In the genomic region with DNA sequence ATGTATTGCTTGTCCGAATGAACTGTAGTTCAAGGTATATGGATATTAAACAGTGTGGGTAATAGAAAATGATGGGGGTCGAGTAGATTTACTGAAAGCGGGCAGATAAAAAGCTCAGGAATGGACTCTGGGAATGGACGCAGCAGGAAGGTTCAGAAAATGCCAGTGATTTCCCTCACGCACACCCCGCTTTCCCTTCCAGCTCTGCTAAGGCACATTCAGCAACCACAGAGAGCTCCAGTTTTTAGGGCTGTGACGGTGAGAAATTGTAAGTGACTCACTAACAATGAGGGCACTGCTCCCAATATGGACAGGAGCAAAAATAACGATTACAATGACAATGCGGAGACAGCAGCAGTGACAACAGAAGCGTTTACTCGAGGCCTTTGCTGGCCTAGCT, we compare ENCODE assay signal across 22 mouse cellular contexts. TPM values are rescaled to one million over a fixed set of nuclear protein-coding genes. Genes with fewer than 3 reads are reported as not detected.
DNase-seq lines count a peak whose midpoint lies in the region; ATAC-seq lines count a peak whose summit lies in the region.
"Had no signal": no experiment of that assay in that cellular context is flagged by ENCODE, and none has a peak within 500 bp of the region (broad histone marks: within the 10 kb centered on the region; RNA-seq: fewer than 3 reads in every experiment).

No protein-coding gene starts in this region.

- no peak overlapping the region for H3K9ac ChIP-seq in hindbrain, embryonic 13.5 days
- H3K9ac ChIP-seq in hindbrain, embryonic 11.5 days (ENCODE audit: low read depth, low read length), result no peak overlapping the region
- H3K9ac ChIP-seq in neural tube, embryonic 14.5 days (replicated peaks; ENCODE audit: low read depth, low read length), result no peak overlapping the region
- H3K9ac ChIP-seq in limb, embryonic 13.5 days, result no peak overlapping the region
- no peak overlapping the region for H3K9ac ChIP-seq in intestine, embryonic 15.5 days
- H3K9ac ChIP-seq: heart, embryonic 15.5 days had no signal

- no peak overlapping the region for H3K4me2 ChIP-seq in hindbrain, embryonic 13.5 days
- no peak overlapping the region for H3K4me2 ChIP-seq in hindbrain, embryonic 11.5 days (replicated peaks; ENCODE audit: low read depth, low read length)
- no peak overlapping the region for H3K4me2 ChIP-seq in neural tube, embryonic 14.5 days (ENCODE audit: low read depth, low read length)
- H3K4me2 ChIP-seq in limb, embryonic 13.5 days (replicated peaks), result no peak overlapping the region
- H3K4me2 ChIP-seq in intestine, embryonic 15.5 days (replicated peaks), result no peak overlapping the region
- H3K4me2 ChIP-seq: heart, embryonic 15.5 days; liver, embryonic 11.5 days had no signal

- no peaks in the 10 kb centered on the region for H3K27me3 ChIP-seq in hindbrain, embryonic 13.5 days
- no peaks in the 10 kb centered on the region for H3K27me3 ChIP-seq in hindbrain, embryonic 11.5 days (ENCODE audit: control insufficient read depth, insufficient read depth, low read length)
- no peaks in the 10 kb centered on the region for H3K27me3 ChIP-seq in neural tube, embryonic 14.5 days (ENCODE audit: control insufficient read depth, insufficient read depth, low read length)
- H3K27me3 ChIP-seq in limb, embryonic 13.5 days, result peaks cover 3% of the 10 kb centered on the region; the same call in 1 of the 2 replicates
- H3K27me3 ChIP-seq in intestine, embryonic 15.5 days (replicated peaks), result no peaks in the 10 kb centered on the region
- H3K27me3 ChIP-seq: heart, embryonic 15.5 days had no signal

- no peak overlapping the region for H3K27ac ChIP-seq in hindbrain, embryonic 13.5 days
- no peak overlapping the region for H3K27ac ChIP-seq in hindbrain, embryonic 11.5 days (ENCODE audit: low read depth, low read length)
- H3K27ac ChIP-seq in neural tube, embryonic 14.5 days (ENCODE audit: low read depth, low read length), result no peak overlapping the region
- H3K27ac ChIP-seq in limb, embryonic 13.5 days, result no peak overlapping the region
- H3K27ac ChIP-seq in intestine, embryonic 15.5 days, result no peak overlapping the region
- H3K27ac ChIP-seq: forebrain, embryonic 10.5 days; heart, embryonic 15.5 days had no signal

- no peak for DNase-seq in hindbrain, embryonic 11.5 days (ENCODE audit: low spot score)
- no peak for DNase-seq in neural tube, embryonic 10.5 days (ENCODE audit: extremely low spot score, low spot score)
- no peak for DNase-seq in layer of hippocampus, adult 11-12 months (ENCODE audit: low spot score)
- DNase-seq: adrenal gland, postnatal 10 days; cerebellum, adult 11 months; heart, postnatal 36 days; kidney, adult 8-10 months; kidney, postnatal 10 days; left cerebral cortex, postnatal 4 days; lung, adult 18-20 months; thymus, adult 18-20 months; thymus, postnatal 4 days had no signal

- H3K4me1 ChIP-seq in hindbrain, embryonic 13.5 days (replicated peaks), result no peaks in the 10 kb centered on the region
- no peaks in the 10 kb centered on the region for H3K4me1 ChIP-seq in hindbrain, embryonic 11.5 days (replicated peaks; ENCODE audit: control insufficient read depth, insufficient read depth, low read length)
- no peaks in the 10 kb centered on the region for H3K4me1 ChIP-seq in neural tube, embryonic 14.5 days (ENCODE audit: control insufficient read depth, insufficient read depth, low read length)
- H3K4me1 ChIP-seq in limb, embryonic 13.5 days, result 0 out of 2 replicates have a peak, but pooled peaks cover 6% of the 10 kb centered on the region
- H3K4me1 ChIP-seq in intestine, embryonic 15.5 days (replicated peaks), result no peaks in the 10 kb centered on the region
- H3K4me1 ChIP-seq: forebrain, embryonic 10.5 days; heart, embryonic 15.5 days had no signal

- H3K36me3 ChIP-seq in hindbrain, embryonic 13.5 days, result no peaks in the 10 kb centered on the region
- H3K36me3 ChIP-seq in hindbrain, embryonic 11.5 days (ENCODE audit: control insufficient read depth, insufficient read depth, low read length), result no peaks in the 10 kb centered on the region
- no peaks in the 10 kb centered on the region for H3K36me3 ChIP-seq in neural tube, embryonic 14.5 days (ENCODE audit: control insufficient read depth, insufficient read depth, low read length)
- no peaks in the 10 kb centered on the region for H3K36me3 ChIP-seq in limb, embryonic 13.5 days
- no peaks in the 10 kb centered on the region for H3K36me3 ChIP-seq in intestine, embryonic 15.5 days
- H3K36me3 ChIP-seq: forebrain, embryonic 10.5 days had no signal

- ATAC-seq in hindbrain, embryonic 13.5 days (ENCODE audit: low FRiP score), result peak; percentile 39; the same call in 1 of the 2 replicates
- no peak for ATAC-seq in hindbrain, embryonic 11.5 days (ENCODE audit: low FRiP score)
- ATAC-seq in neural tube, embryonic 14.5 days (ENCODE audit: low read depth), result peak; percentile 72
- peak; percentile 28; the same call in 1 of the 2 replicates for ATAC-seq in limb, embryonic 13.5 days (ENCODE audit: low FRiP score, low read depth)
- ATAC-seq in intestine, embryonic 15.5 days, result no peak

- WGBS in hindbrain, embryonic 13.5 days, result 68% methylated on average over 11 of the region's 11 CpGs
- 75% methylated on average over 11 of the region's 11 CpGs for WGBS in hindbrain, embryonic 11.5 days
- 63% methylated on average over 11 of the region's 11 CpGs for WGBS in neural tube, embryonic 14.5 days
- WGBS in limb, embryonic 13.5 days, result 55% methylated on average over 11 of the region's 11 CpGs
- WGBS in intestine, embryonic 15.5 days, result 83% methylated on average over 11 of the region's 11 CpGs

- no peaks in the 10 kb centered on the region for H3K9me3 ChIP-seq in hindbrain, embryonic 13.5 days
- no peaks in the 10 kb centered on the region for H3K9me3 ChIP-seq in hindbrain, embryonic 11.5 days (ENCODE audit: control insufficient read depth, low read length)
- H3K9me3 ChIP-seq in neural tube, embryonic 14.5 days (ENCODE audit: control insufficient read depth, low read length), result no peaks in the 10 kb centered on the region
- H3K9me3 ChIP-seq in limb, embryonic 13.5 days, result no peaks in the 10 kb centered on the region
- H3K9me3 ChIP-seq in intestine, embryonic 15.5 days, result no peaks in the 10 kb centered on the region
- H3K9me3 ChIP-seq: forebrain, embryonic 10.5 days; heart, embryonic 15.5 days had no signal

- H3K4me3 ChIP-seq in hindbrain, embryonic 13.5 days, result no peak overlapping the region
- no peak overlapping the region for H3K4me3 ChIP-seq in hindbrain, embryonic 11.5 days (ENCODE audit: low read depth, low read length)
- H3K4me3 ChIP-seq in neural tube, embryonic 14.5 days (ENCODE audit: low read depth, low read length), result no peak overlapping the region
- no peak overlapping the region for H3K4me3 ChIP-seq in limb, embryonic 13.5 days
- no peak overlapping the region for H3K4me3 ChIP-seq in intestine, embryonic 15.5 days (replicated peaks)
- H3K4me3 ChIP-seq: forebrain, embryonic 10.5 days; heart, embryonic 15.5 days had no signal

RNA-seq across cellular contexts. Expression of a gene that starts 14.7 kb away (rescaled TPM):
- 4.7 and 6.0 TPM in 2 replicates for polyA plus RNA-seq in hindbrain, embryonic 13.5 days (2015; fragmentation: Nextera tagmentation; extraction: Ambion mirVana)
- 7.3 and 7.6 TPM in 2 replicates for polyA plus RNA-seq in hindbrain, embryonic 11.5 days (2014; fragmentation: Nextera tagmentation; extraction: Ambion mirVana)
- polyA plus RNA-seq in neural tube, embryonic 14.5 days (2014; fragmentation: Nextera tagmentation; extraction: Ambion mirVana), result 7.2 and 7.5 TPM in 2 replicates
- 12.4 and 13.5 TPM in 2 replicates for polyA plus RNA-seq in limb, embryonic 13.5 days (2015; fragmentation: Nextera tagmentation; extraction: Ambion mirVana)
- polyA plus RNA-seq in intestine, embryonic 15.5 days (2015; fragmentation: Nextera tagmentation; extraction: Ambion mirVana), result 21.4 and 22.4 TPM in 2 replicates

RNA-seq across cellular contexts. Expression of a gene that starts 32.9 kb away (rescaled TPM):
- polyA plus RNA-seq in hindbrain, embryonic 13.5 days (2015; fragmentation: Nextera tagmentation; extraction: Ambion mirVana), result 102 and 106 TPM in 2 replicates
- 27.9 and 31.5 TPM in 2 replicates for polyA plus RNA-seq in hindbrain, embryonic 11.5 days (2014; fragmentation: Nextera tagmentation; extraction: Ambion mirVana)
- polyA plus RNA-seq in neural tube, embryonic 14.5 days (2014; fragmentation: Nextera tagmentation; extraction: Ambion mirVana), result 94.0 and 99.7 TPM in 2 replicates
- 14.5 and 15.9 TPM in 2 replicates for polyA plus RNA-seq in limb, embryonic 13.5 days (2015; fragmentation: Nextera tagmentation; extraction: Ambion mirVana)
- 4.9 and 5.9 TPM in 2 replicates for polyA plus RNA-seq in intestine, embryonic 15.5 days (2015; fragmentation: Nextera tagmentation; extraction: Ambion mirVana)

RNA-seq across cellular contexts. Expression of a gene that starts 40.4 kb away (rescaled TPM):
- polyA plus RNA-seq in hindbrain, embryonic 13.5 days (2015; fragmentation: Nextera tagmentation; extraction: Ambion mirVana), result 0.16 and 0.21 TPM in 2 replicates
- polyA plus RNA-seq in hindbrain, embryonic 11.5 days (2014; fragmentation: Nextera tagmentation; extraction: Ambion mirVana), result 0.11 TPM in 1 of 2 replicates, not detected in the other
- polyA plus RNA-seq in neural tube, embryonic 14.5 days (2014; fragmentation: Nextera tagmentation; extraction: Ambion mirVana), result 0.10 and 0.20 TPM in 2 replicates
- 0.13 TPM in 1 of 2 replicates, not detected in the other for polyA plus RNA-seq in limb, embryonic 13.5 days (2015; fragmentation: Nextera tagmentation; extraction: Ambion mirVana)
- 0.19 and 0.23 TPM in 2 replicates for polyA plus RNA-seq in intestine, embryonic 15.5 days (2015; fragmentation: Nextera tagmentation; extraction: Ambion mirVana)
- polyA plus RNA-seq: embryonic facial prominence, embryonic 11.5 days; forebrain, embryonic 10.5 days; gonadal fat pad, adult 2 months; neural tube, embryonic 11.5 days had no signal

RNA-seq across cellular contexts. Expression of a gene that starts 45.8 kb away (rescaled TPM):
- 6.7 and 9.3 TPM in 2 replicates for polyA plus RNA-seq in hindbrain, embryonic 13.5 days (2015; fragmentation: Nextera tagmentation; extraction: Ambion mirVana)
- 27.6 and 28.2 TPM in 2 replicates for polyA plus RNA-seq in hindbrain, embryonic 11.5 days (2014; fragmentation: Nextera tagmentation; extraction: Ambion mirVana)
- 5.3 and 6.1 TPM in 2 replicates for polyA plus RNA-seq in neural tube, embryonic 14.5 days (2014; fragmentation: Nextera tagmentation; extraction: Ambion mirVana)
- polyA plus RNA-seq in limb, embryonic 13.5 days (2015; fragmentation: Nextera tagmentation; extraction: Ambion mirVana), result 25.4 and 28.6 TPM in 2 replicates
- 24.5 and 26.6 TPM in 2 replicates for polyA plus RNA-seq in intestine, embryonic 15.5 days (2015; fragmentation: Nextera tagmentation; extraction: Ambion mirVana)

Comparison
In these comparisons a context has a peak if more than half of its experiments do, and no peak if none do; other contexts are left out.
1. ATAC-seq: peak in hindbrain, embryonic 13.5 days (single experiment), neural tube, embryonic 14.5 days (single experiment) and limb, embryonic 13.5 days (single experiment); none in hindbrain, embryonic 11.5 days (single experiment) and intestine, embryonic 15.5 days (single experiment).